Mouse (Mus musculus) urinary bladder, postnatal 10 days (tissue): ENCODE measurements around the gene Cep131.

Experiments used
- DNase-seq: peaks from one replicate; pipeline ENCODE4 v3.0.0; 2022; ENCODE audit warnings: low spot score

The Cep131 gene

GRCm38 (mm10) chr11:120048252-120048556, 38.4 kb downstream of the Cep131 start:
- no peak for DNase-seq

GRCm38 (mm10) chr11:120047531-120048251, 38.9 kb downstream of the Cep131 start:
- DNase-seq: no peak

DNA sequence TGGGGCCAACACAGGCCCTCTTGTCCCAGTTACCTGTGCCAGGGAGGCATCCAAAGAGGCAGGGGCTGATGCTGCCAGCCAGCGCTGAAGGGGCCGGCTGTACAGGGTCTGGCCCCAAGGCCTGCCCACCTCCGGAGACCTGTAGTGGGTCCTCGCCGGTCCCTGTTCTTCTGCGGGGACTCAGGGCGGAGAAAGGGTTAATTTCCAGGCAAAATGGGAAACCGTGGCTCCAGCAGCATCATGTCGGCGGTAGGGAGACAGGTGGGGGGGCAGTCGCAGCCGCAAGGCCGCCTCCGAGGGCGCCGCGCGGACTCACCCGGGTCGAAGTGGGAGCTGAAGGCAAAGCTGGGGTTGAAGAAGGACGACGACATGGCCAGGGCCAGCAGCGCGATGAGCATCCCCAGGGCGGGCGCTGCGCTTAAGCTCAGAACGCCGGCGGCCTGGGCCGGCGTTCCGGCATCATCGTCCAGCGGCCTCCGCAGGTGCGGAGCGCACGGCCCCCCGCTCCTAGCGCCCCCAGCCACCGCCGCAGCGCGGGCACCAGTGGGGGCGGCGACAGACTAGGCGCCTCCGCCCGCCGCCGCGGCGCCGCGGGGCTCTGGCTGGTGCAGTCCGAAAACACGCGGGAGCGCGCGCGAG, 40.0 kb downstream of the Cep131 start, which contains the start of gene Aatk:
Gene Aatk (minus strand): TSS at position 615 of the 639 bp plus-strand sequence.
- no peak for DNase-seq

DNA sequence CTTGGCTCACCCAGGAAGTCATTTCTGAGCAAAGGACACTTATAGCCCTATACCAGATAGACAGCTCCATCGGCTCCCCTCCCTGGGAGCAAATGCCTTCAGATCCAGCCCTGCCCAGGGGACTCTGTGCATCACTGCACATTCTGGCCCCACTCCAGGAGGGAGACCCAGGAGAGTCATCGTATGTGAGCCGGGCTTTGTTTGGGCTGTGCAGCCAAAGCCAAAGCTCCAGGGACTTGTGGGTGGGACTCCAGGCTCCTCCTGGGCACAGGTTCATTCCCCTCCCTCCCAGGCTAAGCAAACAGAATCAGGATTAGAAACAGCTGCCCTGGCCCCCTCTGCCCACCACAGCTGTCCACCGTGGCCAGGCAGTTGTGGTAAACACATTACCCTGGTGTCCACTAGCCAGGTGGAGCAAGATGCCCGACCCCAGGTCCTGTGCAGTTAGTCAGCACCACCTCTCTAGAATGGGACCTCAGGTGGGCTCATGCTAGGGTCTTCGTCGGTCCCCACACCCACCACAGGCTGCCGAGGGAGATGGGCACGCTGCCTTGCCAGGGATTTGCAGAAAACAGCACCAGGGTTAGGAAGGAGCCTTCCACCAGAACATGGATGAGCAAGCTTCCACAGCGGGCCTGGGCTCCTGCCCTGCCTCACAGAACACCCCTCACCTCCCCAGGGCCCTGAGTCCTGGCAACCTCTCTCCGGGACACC, 40.6 kb downstream of the Cep131 start:
- DNase-seq: no peak

GRCm38 (mm10) chr11:120045341-120045740, 41.3 kb downstream of the Cep131 start:
- no peak for DNase-seq

DNA sequence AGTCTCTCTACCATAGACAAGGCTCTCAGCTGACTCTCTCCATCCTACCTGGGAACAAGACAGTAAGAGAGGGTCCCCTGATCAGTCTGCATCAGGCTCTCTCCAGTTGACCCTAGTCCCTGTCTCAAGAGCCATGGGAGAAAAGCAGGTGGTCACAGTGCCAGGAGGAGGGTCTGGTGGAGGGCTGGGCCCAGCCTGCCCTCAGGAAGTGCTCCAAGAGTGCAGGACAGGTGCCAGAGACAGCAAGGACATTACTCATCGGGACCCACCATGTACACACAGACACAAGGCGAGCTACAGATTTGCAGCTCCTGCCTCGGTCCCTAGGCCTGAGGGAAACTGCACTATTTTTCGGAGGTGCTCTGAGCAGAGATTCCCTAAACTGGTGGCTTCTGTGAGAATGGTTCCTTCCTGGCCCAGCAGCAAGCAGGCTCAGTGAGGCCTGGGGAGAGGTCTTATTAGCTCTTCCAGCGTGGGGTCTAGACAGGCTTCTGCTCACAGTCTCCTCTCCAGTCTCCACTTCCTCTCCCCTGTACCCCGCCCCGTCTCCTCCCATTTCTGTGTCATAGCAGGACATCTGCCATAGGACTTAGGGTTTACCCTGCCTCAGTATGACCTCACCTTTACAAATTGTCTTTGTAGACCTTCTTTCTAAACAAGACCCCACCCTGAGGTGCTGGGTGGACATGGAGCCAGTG, 44.3 kb downstream of the Cep131 start:
- no peak for DNase-seq

DNA sequence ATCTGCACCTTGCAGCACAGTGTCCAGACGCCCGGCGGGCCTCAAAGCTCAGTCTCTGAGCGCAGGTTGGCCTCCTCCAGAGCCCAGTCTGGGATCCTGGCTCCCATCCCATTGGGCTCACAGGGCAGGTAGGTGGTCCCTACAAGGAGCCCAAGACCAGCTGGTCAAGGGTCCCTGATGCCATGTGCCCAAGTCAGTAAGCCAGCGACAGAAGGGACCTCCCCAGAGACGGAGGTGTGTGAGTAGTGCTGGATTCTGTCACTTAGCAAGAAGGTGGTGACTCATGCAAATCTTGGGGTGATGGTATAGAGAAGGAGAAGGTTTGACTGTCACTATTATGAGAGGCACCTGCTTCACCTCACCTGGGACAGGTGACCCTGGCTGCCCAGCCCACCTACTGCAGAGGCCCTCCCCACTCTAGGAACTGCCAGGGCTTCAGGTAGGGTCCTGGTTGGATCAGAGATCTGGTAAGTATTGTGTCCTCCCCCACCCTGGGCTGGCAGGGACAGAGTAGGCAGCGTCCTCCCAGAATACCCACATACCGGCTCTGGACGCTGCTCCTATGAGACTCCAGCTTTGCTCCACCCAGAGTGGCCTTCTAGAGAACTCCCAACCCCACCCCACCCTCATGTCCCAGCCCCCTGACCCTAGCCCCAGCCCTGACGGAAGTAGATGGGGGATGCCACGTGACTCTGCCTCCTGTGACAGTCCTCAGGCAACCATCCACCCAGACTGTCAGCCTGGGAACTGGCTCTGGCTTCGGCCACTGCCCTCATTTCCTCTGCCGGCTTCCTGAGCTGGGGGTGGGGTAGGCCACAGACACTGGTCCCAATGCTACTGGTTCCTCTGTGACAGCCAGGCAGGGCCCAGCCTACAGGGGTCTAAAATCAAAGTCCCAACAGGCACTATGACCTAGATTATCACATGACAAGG, 45.2 kb downstream of the Cep131 start:
- no peak for DNase-seq

DNA sequence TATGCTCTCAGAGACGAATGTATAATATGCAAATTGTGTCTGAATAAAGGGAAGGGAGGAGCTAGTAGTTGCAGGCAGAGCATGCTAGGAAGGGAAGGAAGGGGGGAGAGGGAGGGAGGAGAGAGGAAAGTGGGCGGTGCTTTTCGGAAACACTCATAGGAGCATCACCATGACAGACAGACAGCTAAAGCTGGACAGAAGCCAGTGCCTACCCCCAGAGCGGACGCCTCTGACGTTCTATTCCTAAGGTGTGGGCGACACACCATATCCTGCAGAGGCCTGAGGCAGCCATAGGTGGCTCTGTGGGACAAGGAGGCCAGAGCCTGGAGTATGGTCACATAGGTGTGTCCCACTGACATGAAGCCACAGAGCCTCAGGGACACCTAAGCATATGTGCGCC, 46.2 kb downstream of the Cep131 start:
- DNase-seq: no peak

GRCm38 (mm10) chr11:120039581-120039980, 47.0 kb downstream of the Cep131 start:
- DNase-seq: no peak

GRCm38 (mm10) chr11:120034762-120035161, 51.9 kb downstream of the Cep131 start:
- DNase-seq: no peak

- DNase-seq: no peak
Observed at GRCm38 (mm10) chr11:120034306-120034705, 52.3 kb downstream of the Cep131 start.

GRCm38 (mm10) chr11:120033473-120033872, 53.2 kb downstream of the Cep131 start:
- no peak for DNase-seq

DNA sequence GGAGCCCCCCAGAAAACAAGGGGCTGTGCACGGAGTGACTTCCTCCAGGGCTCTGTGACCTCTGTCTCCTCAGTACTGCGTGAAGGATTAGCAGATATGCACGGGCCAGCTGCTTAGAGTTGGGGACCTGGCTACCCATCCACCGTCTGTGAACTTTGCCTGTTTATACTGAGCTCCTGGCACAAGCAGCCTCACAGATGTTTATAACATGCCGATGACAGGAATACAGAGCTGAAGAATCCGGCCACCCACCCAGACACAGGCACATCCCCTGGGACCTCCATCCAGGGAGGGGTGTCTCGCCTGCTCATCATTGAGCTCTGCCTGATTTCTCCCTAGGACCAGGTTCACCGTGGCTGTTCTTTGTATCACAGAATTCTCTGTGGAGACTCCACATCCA, 54.6 kb downstream of the Cep131 start:
- DNase-seq: no peak

DNA sequence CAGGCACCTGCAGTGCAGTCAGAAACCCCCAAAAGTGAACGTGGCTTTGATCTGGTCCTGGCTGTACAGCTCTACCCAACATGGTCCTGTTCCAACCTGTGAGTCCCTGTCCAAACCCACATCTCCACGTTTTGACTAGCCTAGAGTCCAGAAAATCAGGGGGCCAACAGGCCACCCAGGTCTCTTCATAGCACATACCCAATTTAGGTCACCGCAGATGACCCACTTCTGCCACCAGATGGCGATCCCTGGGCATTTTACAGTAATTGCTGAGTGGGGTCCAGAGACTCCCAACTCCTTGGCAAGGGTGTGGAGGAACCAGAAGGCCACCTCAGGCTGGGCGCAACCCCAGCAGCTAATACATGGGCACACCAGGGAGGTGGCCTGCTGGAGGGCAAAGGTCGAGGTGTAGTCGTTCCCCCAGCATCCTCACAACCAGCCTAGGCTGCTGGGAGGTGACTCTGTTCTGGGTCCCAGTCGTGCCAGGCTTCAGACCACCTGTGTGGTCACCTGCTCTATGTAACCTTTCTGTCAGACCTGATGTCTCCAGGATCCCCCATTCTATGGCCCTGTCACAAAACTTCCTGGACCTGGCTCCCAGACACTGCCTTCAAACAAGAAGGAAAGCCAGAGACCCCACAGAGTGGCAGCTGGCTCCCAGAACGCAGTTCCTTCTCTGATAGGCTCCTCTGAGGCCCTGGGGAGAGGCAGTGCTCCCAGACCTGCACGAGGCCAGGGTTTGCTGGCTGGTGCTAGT, 56.3 kb downstream of the Cep131 start:
- DNase-seq: no peak

DNA sequence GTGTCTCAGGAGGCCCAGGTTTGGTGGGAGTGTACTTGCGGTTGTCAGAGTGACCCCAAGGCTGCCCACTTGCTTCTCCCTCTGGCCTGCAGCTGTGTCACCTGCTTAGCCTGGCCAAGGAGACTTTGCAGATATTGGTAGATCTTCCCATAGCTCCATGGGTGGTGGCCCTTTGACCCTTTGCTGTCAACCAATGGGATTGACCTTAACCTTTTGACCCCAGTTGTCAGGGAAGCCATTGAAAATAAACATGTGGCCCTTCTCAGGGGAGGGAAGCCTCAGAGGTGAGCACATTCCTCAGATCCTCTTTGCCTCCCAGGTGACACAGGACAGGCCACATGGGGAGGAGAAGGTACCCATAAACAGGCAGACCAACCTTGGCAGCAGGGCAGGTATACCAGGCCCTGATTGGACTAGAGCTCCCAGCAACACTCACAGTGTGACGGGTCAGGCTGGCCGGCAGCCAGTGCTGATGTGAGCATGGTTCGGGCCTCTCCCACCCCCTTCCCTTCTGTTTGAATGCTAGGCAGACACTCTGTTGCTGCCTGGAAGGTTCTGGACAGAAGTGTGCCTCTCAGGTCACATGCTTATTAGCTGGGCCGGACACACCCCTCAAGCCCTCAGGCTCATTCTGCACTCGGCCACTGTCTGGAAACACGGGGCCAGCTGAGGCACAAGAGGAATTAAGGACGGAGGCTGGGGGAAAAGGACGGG, 57.0 kb downstream of the Cep131 start:
- DNase-seq: no peak

GRCm38 (mm10) chr11:120028319-120029092, 58.1 kb downstream of the Cep131 start:
- DNase-seq: no peak

GRCm38 (mm10) chr11:120026941-120027340, 59.7 kb downstream of the Cep131 start:
- no peak for DNase-seq

GRCm38 (mm10) chr11:120022841-120023240, 63.8 kb downstream of the Cep131 start:
- DNase-seq: no peak

DNA sequence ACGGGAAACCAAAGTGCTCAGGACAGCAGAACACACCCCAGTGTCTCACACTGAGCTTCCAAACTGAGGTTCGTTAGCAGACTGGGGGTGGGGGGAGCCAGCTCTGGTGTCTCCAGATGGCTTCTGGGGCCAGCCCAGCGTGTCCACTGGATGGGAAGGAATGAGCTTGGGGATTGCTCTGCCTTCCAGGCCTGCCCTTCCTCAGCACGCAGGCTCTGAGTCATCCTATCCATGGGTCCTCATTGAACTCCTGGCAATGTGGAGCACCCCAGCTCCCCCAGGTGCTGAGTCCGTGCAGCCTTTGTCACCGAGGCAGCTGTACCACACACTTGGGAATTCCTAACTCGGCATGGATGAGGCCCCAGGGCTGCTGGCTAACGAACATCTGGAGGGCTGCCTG, 64.4 kb downstream of the Cep131 start:
- DNase-seq: no peak
